Mouse (Mus musculus) duodenum, adult 2 months (tissue): ENCODE data around the gene Cldn34b2. TPM values are rescaled to one million over a fixed set of nuclear protein-coding genes. Genes with fewer than 3 reads are reported as not detected.

ENCODE experiments used
- polyA plus RNA-seq: library from polyadenylated mRNA; depleted of rRNA; stranded (reverse); fragments of >200 nt; gene quantifications from 2 replicates; pipeline ENCODE4 v1.2.3, GENCODE M21; 2012; ENCODE audit warnings: low replicate concordance; rRNA removed

Gene Cldn34b2
- not detected in 2 replicates for polyA plus RNA-seq

DNA sequence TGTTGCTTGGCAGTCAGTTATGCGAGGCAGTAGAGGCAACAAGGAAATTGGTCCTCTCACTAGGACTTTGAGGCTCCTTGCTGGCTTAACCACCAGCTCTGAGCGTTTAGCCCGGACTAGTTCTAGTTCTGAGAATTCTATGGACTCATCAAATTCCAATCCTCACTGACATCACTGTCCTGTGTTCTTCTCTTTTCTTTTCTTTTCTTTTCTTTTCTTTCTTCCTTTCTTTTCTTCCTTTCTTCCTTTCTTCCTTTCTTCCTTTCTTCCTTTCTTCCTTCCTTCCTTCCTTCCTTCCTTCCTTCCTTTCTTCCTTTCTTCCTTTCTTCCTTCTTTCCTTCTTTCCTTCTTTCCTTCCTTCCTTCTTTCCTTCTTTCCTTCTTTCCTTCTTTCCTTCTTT, at the start of gene Cldn34b2:
Gene Cldn34b2 (minus strand): TSS at position 101 of the 400 bp plus-strand sequence.

GRCm38 (mm10) chrX:155093566-155093965, 34.6 kb downstream of the Cldn34b2 start, which contains the start of gene Magea2:
Gene Magea2 (minus strand): TSS chrX:155093666.

DNA sequence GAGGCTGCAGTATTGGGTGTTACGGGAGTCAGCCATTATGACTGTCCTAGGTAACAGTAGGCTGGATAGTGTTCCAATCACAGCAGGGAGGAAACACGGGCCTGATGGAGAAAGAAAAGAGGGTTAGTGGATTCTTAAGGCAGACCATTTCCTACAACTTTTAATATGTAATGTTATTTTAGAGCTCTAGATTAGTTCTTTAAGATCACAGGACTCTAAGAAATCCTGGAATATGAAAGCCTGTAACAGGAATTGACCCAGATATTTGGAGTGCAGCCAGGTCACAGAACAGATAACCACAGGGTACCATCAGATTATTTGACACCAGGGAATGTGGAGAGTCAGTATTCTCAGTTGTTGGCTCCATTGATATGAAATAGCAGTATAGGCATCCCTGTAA, 38.5 kb downstream of the Cldn34b2 start, which contains the start of gene Magea1:
Gene Magea1 (minus strand): TSS at position 101 of the 400 bp plus-strand sequence.

Other genes with a start within 250 kb of the Cldn34b2 start
- gene Cldn34b1, start 238.1 kb downstream of the Cldn34b2 start, polyA plus RNA-seq = not detected in 2 replicates
- gene Magea6, start 192.4 kb downstream of the Cldn34b2 start, polyA plus RNA-seq = not detected in 2 replicates
- not detected in 2 replicates for gene Magea3, start 178.9 kb downstream of the Cldn34b2 start, polyA plus RNA-seq
- not detected in 2 replicates for gene Magea8, start 132.6 kb downstream of the Cldn34b2 start, polyA plus RNA-seq
- not detected in 2 replicates for gene Magea5, start 65.3 kb downstream of the Cldn34b2 start, polyA plus RNA-seq
- gene Magea1, start 38.6 kb downstream of the Cldn34b2 start, polyA plus RNA-seq = not detected in 2 replicates
- gene Magea2, start 34.7 kb downstream of the Cldn34b2 start, polyA plus RNA-seq = not detected in 2 replicates
- gene Sat1, start 88.0 kb upstream of the Cldn34b2 start, polyA plus RNA-seq = 6.8 and 7.6 TPM in 2 replicates
- 3.9 and 8.0 TPM in 2 replicates for gene Acot9, start 134.0 kb upstream of the Cldn34b2 start, polyA plus RNA-seq
- 38.4 and 39.4 TPM in 2 replicates for gene Prdx4, start 212.3 kb upstream of the Cldn34b2 start, polyA plus RNA-seq